Mouse (Mus musculus): Measurements from ENCODE around the gene Wdr37.

Gene Wdr37

GRCm38 (mm10) chr13:8769654-8770227, 102.0 kb downstream of the Wdr37 start:
- in situ Hi-C loops (cut with MboI; ENCODE audit: low sequenced_read_pairs): no loop called here

- in situ Hi-C loops (cut with MboI; ENCODE audit: low sequenced_read_pairs): no loop called here
These were observed 110.8 kb downstream of the Wdr37 start for GRCm38 (mm10) chr13:8760940-8761339.

Measured in CH12F3 (cell line).